Mouse (Mus musculus): ENCODE data around the gene Osbpl7.
A peak's percentile ranks its signal among the peaks of the same experiment; 100 is the strongest.

Osbpl7 gene

GRCm38 (mm10) chr11:97038881-97039280 is 11.5 kb upstream of the Osbpl7 start:
- DNase-seq (ENCODE audit: low spot score in 2 of 2): no peak

GRCm38 (mm10) chr11:97040301-97041021 is 10.0 kb upstream of the Osbpl7 start:
- DNase-seq (ENCODE audit: low spot score in 2 of 2): no peak

- DNase-seq (ENCODE audit: low spot score in 2 of 2): peak; percentile 84
Observed at GRCm38 (mm10) chr11:97041022-97041899, 9.2 kb upstream of the Osbpl7 start, which contains the start of the genes Lrrc46 and Mrpl10. Gene Lrrc46 (minus strand): TSS chr11:97041407. Gene Mrpl10 (plus strand): TSS chr11:97041560.

GRCm38 (mm10) chr11:97044902-97045301 is 5.5 kb upstream of the Osbpl7 start:
- no peak for DNase-seq (ENCODE audit: low spot score in 2 of 2)

GRCm38 (mm10) chr11:97045861-97046260 is 4.6 kb upstream of the Osbpl7 start:
- no peak for DNase-seq (ENCODE audit: low spot score in 2 of 2)

GRCm38 (mm10) chr11:97048090-97048650 is 2.3 kb upstream of the Osbpl7 start:
- no peak for DNase-seq (ENCODE audit: low spot score in 2 of 2)

- no peak for DNase-seq (ENCODE audit: low spot score in 2 of 2)
Observed at GRCm38 (mm10) chr11:97049492-97050085, 839 bp upstream of the Osbpl7 start.

- no peak for DNase-seq (ENCODE audit: low spot score in 2 of 2)
Observed at GRCm38 (mm10) chr11:97050944-97051586, 637 bp downstream of the Osbpl7 start.

GRCm38 (mm10) chr11:97052219-97052646 is 1.8 kb downstream of the Osbpl7 start:
- peak; percentile 18 to 25 for DNase-seq (ENCODE audit: low spot score in 2 of 2)

- no peak for DNase-seq (ENCODE audit: low spot score in 2 of 2)
Observed at GRCm38 (mm10) chr11:97063274-97063920, 13.0 kb downstream of the Osbpl7 start.

- DNase-seq (ENCODE audit: low spot score in 2 of 2): no peak
Observed at GRCm38 (mm10) chr11:97063921-97064295, 13.5 kb downstream of the Osbpl7 start.

- DNase-seq (ENCODE audit: low spot score in 2 of 2): no peak
Observed at GRCm38 (mm10) chr11:97065538-97066295, 15.3 kb downstream of the Osbpl7 start.

- DNase-seq (ENCODE audit: low spot score in 2 of 2): no peak
Observed at GRCm38 (mm10) chr11:97066656-97067360, 16.4 kb downstream of the Osbpl7 start.

- DNase-seq (ENCODE audit: low spot score in 2 of 2): no peak
Observed at GRCm38 (mm10) chr11:97069333-97069732, 18.9 kb downstream of the Osbpl7 start.

- DNase-seq (ENCODE audit: low spot score in 2 of 2): no peak
Observed at GRCm38 (mm10) chr11:97069770-97070169, 19.3 kb downstream of the Osbpl7 start.

GRCm38 (mm10) chr11:97071129-97071528 is 20.7 kb downstream of the Osbpl7 start:
- no peak for DNase-seq (ENCODE audit: low spot score in 2 of 2)

GRCm38 (mm10) chr11:97072533-97072932 is 22.1 kb downstream of the Osbpl7 start:
- DNase-seq (ENCODE audit: low spot score in 2 of 2): no peak

- no peak for DNase-seq (ENCODE audit: low spot score in 2 of 2)
Observed at GRCm38 (mm10) chr11:97074235-97074634, 23.8 kb downstream of the Osbpl7 start.

GRCm38 (mm10) chr11:97078751-97079150 is 28.3 kb downstream of the Osbpl7 start:
- DNase-seq (ENCODE audit: low spot score in 2 of 2): no peak

- no peak for DNase-seq (ENCODE audit: low spot score in 2 of 2)
Observed at GRCm38 (mm10) chr11:97080291-97080690, 29.9 kb downstream of the Osbpl7 start.
